Mouse (Mus musculus) heart, embryonic 16.5 days (tissue): ENCODE data around the gene Atp6v0a4. TPM values are rescaled to one million over a fixed set of nuclear protein-coding genes. Genes with fewer than 3 reads are reported as not detected.

Source experiments
- ATAC-seq: fragments of 200-750 bp; cut with Nextera tagmentation; replicated peaks from 2 replicates; pipeline ENCODE4 v1.8.0; 2017; ENCODE audit warnings: moderate number of reproducible peaks; ENCODE audit not compliant: insufficient read depth, low FRiP score; ENCODE audit errors: extremely low read depth
- H3K27ac ChIP-seq: fragments of 300-500 bp; sonication (generic); 2 replicates; pipeline ENCODE4 v1.5.1; 2014; ENCODE audit warnings: mild to moderate bottlenecking, low read length, control low read depth, moderate library complexity
- H3K27me3 ChIP-seq: fragments of 300-500 bp; sonication (generic); 2 replicates; pipeline ENCODE4 v1.6.1; 2014; ENCODE audit warnings: low read length, mixed read lengths; ENCODE audit not compliant: control insufficient read depth, insufficient read depth
- H3K36me3 ChIP-seq: fragments of 300-500 bp; sonication (generic); 2 replicates; pipeline ENCODE4 v1.6.1; 2014; ENCODE audit not compliant: control insufficient read depth, insufficient read depth
- H3K4me1 ChIP-seq: fragments of 300-500 bp; sonication (generic); 2 replicates; pipeline ENCODE4 v1.6.1; 2014; ENCODE audit warnings: low read length, mixed read lengths; ENCODE audit not compliant: control insufficient read depth, insufficient read depth
- H3K4me2 ChIP-seq: fragments of 300-500 bp; sonication (generic); 2 replicates; pipeline ENCODE4 v1.6.1; 2014; ENCODE audit warnings: low read depth, mild to moderate bottlenecking, control low read depth, low read length
- H3K4me3 ChIP-seq: fragments of 300-500 bp; sonication (generic); 2 replicates; pipeline ENCODE4 v1.5.1; 2014; ENCODE audit warnings: mild to moderate bottlenecking, control low read depth, low read length
- H3K9ac ChIP-seq: fragments of 300-500 bp; sonication (generic); 2 replicates; pipeline ENCODE4 v1.6.1; 2014; ENCODE audit warnings: low read length, control low read depth
- H3K9me3 ChIP-seq: fragments of 300-500 bp; sonication (generic); replicated peaks from 2 replicates; pipeline ENCODE4 v1.6.1; 2016; ENCODE audit warnings: low read length; ENCODE audit not compliant: control insufficient read depth
- WGBS: fragments of 180-500 bp; shearing (Covaris S2); extraction: QIAGEN DNeasy Blood & Tissue Kit; methylation state at CpG from one replicate; pipeline ENCODE4 v1.1.7; 2014; 5-methylcytosine and 5-hydroxymethylcytosine counted together
- polyA plus RNA-seq: library from polyadenylated mRNA; unstranded; fragments of >200 nt; fragmentation: Nextera tagmentation; extraction: Ambion mirVana; gene quantifications from 2 replicates; pipeline ENCODE4 v1.2.1, GENCODE M21; 2015

The Atp6v0a4 gene
- polyA plus RNA-seq, 1 experiment from 2014 or later = 1.5 TPM

DNA sequence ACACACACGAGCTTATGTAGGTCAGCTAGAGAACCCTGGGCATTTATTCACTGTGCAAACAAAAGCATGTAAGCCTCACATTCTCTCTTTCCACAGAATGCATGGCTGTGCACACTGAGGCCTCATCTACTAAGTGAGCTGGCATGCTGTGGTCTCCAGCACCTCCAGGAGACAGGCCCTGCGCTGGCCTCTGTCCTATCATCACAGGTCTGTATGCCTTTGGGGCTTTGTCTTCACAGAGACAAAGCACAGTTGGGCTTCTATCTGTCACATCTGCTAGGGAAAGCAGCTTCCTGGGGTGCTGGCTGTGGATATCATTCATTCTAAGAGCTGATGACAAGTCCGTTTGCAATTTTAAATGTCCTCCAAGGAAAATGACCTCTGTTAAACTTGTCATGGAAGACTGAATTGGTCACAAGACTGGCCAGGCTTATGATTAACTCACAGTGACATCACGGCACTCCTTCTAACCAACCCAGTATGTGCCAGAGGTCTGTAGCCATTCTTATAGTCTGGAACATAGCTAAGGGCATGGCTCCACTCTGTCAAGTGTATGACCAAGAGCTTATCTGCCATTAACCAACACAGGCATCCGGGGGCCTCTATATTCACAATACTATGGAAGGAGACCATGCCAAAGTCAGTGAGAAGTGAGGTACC lies 52.1 kb downstream of the Atp6v0a4 start:
- no peaks in the 10 kb centered on the region for H3K27me3 ChIP-seq
- no peak overlapping the region for H3K4me3 ChIP-seq
- no peaks in the 10 kb centered on the region; the same call in 1 of the 2 replicates for H3K9me3 ChIP-seq
- no peak overlapping the region for H3K4me2 ChIP-seq
- no peak overlapping the region for H3K27ac ChIP-seq
- no peak overlapping the region for H3K9ac ChIP-seq
- H3K4me1 ChIP-seq = no peaks in the 10 kb centered on the region; the same call in 1 of the 2 replicates
- no peak for ATAC-seq
- no peaks in the 10 kb centered on the region for H3K36me3 ChIP-seq
- 46% methylated on average over 5 of the region's 5 CpGs for WGBS

GRCm38 (mm10) chr6:38071256-38071655 lies 53.1 kb downstream of the Atp6v0a4 start:
- no peak overlapping the region for H3K9ac ChIP-seq
- 82% methylated on average over 4 of the region's 4 CpGs for WGBS
- H3K36me3 ChIP-seq = no peaks in the 10 kb centered on the region
- H3K4me1 ChIP-seq = no peaks in the 10 kb centered on the region; the same call in 1 of the 2 replicates
- no peak overlapping the region for H3K4me2 ChIP-seq
- H3K9me3 ChIP-seq = no peaks in the 10 kb centered on the region; the same call in 1 of the 2 replicates
- H3K4me3 ChIP-seq = no peak overlapping the region
- no peaks in the 10 kb centered on the region for H3K27me3 ChIP-seq
- no peak for ATAC-seq
- no peak overlapping the region for H3K27ac ChIP-seq

DNA sequence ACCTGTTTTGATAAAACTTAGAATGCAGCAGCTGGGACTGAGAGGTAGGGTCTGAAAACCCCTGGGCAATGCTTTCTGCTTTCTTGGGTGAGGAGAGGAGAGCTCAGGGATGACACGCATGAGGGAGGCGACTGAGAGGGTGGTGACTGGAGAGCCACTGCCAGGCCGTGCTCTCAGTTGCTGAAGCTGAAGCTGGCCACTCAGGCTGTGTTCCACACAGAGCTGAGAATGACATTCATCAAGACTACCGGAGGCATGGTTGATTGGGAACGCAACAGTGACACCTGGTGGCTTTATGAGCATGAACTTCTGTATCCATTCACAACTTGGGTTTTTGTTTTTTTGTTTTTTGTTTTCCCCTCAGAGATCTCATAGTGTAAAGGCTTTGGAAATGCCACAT lies 58.2 kb downstream of the Atp6v0a4 start:
- no peaks in the 10 kb centered on the region for H3K4me1 ChIP-seq
- H3K9ac ChIP-seq = no peak overlapping the region
- no peak overlapping the region for H3K4me2 ChIP-seq
- H3K36me3 ChIP-seq = no peaks in the 10 kb centered on the region
- 0 out of 2 replicates have a peak, but pooled peaks have one; percentile 45 for ATAC-seq
- peaks cover 7% of the 10 kb centered on the region; the same call in 1 of the 2 replicates for H3K9me3 ChIP-seq
- H3K27me3 ChIP-seq = no peaks in the 10 kb centered on the region
- H3K4me3 ChIP-seq = no peak overlapping the region
- no peak overlapping the region for H3K27ac ChIP-seq
- WGBS = 1% methylated on average over 5 of the region's 5 CpGs

- Histone ChIP-seq H3K27ac (no peak overlapping the region), H3K9ac (no peak overlapping the region), H3K4me1 (no peaks in the 10 kb centered on the region), H3K4me3 (no peak overlapping the region), H3K36me3 (no peaks in the 10 kb centered on the region), H3K27me3 (no peaks in the 10 kb centered on the region), H3K4me2 (no peak overlapping the region), H3K9me3 (peaks cover 7% of the 10 kb centered on the region; the same call in 1 of the 2 replicates)
- ATAC-seq = 0 out of 2 replicates have a peak, but pooled peaks have one; percentile 14
- 55% methylated on average over 11 of the region's 11 CpGs for WGBS
Measured at GRCm38 (mm10) chr6:38065501-38066122, 58.8 kb downstream of the Atp6v0a4 start.

DNA sequence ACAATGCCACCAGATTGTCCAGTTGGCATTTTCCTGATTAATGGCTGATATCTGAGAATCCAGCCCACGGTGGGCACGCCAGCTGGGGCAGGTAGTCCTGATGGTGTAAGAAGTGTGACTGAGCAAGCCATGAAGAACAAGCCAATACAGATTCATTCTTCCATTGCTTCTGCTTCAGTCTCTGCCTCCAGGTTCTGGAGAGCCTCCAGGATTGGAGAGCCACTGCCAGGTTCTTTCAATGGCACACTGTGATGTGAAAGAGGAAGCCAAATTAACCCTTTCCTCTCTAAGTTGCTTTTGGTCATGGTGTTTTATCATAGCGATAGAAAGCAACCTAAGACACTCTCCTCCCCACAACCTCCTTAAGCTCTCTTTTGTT lies 59.3 kb downstream of the Atp6v0a4 start:
- Histone ChIP-seq H3K27me3 (no peaks in the 10 kb centered on the region), H3K9ac (no peak overlapping the region), H3K4me2 (no peak overlapping the region), H3K9me3 (peaks cover 7% of the 10 kb centered on the region; the same call in 1 of the 2 replicates), H3K27ac (no peak overlapping the region), H3K4me1 (no peaks in the 10 kb centered on the region), H3K4me3 (no peak overlapping the region), H3K36me3 (no peaks in the 10 kb centered on the region)
- no peak for ATAC-seq
- 73% methylated on average over 3 of the region's 3 CpGs for WGBS

DNA sequence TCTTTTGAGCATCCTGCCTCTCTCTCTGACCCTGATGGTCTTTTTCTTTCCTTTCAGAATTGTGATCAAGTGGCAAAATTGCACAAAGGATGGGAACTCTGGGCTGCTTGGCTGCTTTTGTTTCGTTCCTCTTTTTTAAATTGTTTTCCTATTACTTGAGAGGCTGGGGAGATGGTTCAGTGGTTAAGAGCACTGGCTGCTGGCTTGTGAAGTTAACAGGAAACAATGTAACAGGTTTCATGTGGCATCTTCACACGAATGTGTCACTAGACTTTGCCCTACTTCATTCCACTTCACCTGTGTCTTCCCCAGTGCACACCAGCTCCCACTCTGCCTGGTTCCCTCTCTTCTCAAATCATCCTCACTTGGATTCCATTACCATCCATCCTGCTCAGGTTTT lies 59.8 kb downstream of the Atp6v0a4 start:
- Histone ChIP-seq H3K36me3 (no peaks in the 10 kb centered on the region), H3K27me3 (no peaks in the 10 kb centered on the region), H3K27ac (no peak overlapping the region), H3K4me1 (no peaks in the 10 kb centered on the region), H3K9ac (no peak overlapping the region), H3K4me3 (no peak overlapping the region), H3K9me3 (peaks cover 7% of the 10 kb centered on the region; the same call in 1 of the 2 replicates), H3K4me2 (no peak overlapping the region)
- no peak for ATAC-seq
- 67% methylated on average over 2 of the region's 2 CpGs for WGBS

DNA sequence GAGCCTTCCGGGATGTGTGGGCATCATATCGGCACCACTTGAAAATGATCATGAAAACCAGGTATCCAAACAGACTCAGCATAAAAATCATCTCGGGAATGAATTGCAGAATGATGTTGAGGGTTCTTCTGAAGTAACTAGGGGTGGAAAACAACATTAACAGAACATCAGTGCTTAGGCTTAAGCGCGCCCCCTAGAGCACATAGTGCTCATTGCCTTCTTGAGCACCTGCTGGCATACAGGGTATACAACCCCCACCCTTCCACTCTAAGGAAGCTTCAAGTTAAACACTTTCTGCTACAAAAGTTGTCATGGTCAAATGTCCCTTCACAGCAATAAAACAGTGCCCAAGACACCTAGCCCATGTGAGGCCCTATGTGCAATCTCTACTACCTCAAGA lies 65.6 kb downstream of the Atp6v0a4 start:
- no peak for ATAC-seq
- Histone ChIP-seq H3K36me3 (no peaks in the 10 kb centered on the region), H3K4me3 (no peak overlapping the region), H3K9ac (no peak overlapping the region), H3K27ac (no peak overlapping the region), H3K27me3 (no peaks in the 10 kb centered on the region), H3K9me3 (0 out of 2 replicates have a peak, but pooled peaks cover 7% of the 10 kb centered on the region), H3K4me1 (no peaks in the 10 kb centered on the region), H3K4me2 (no peak overlapping the region)
- 53% methylated on average over 5 of the region's 5 CpGs for WGBS

GRCm38 (mm10) chr6:38055471-38056330 lies 68.7 kb downstream of the Atp6v0a4 start:
- 69% methylated on average over 15 of the region's 15 CpGs for WGBS
- Histone ChIP-seq H3K9ac (no peak overlapping the region), H3K27ac (no peak overlapping the region), H3K27me3 (no peaks in the 10 kb centered on the region), H3K4me2 (no peak overlapping the region), H3K36me3 (no peaks in the 10 kb centered on the region), H3K4me1 (no peaks in the 10 kb centered on the region), H3K9me3 (no peaks in the 10 kb centered on the region), H3K4me3 (no peak overlapping the region)
- ATAC-seq = no peak
